Mouse (Mus musculus) ES-E14 (cell line): ENCODE results near the gene Tubb4a. TPM values are rescaled to one million over a fixed set of nuclear protein-coding genes. Genes with fewer than 3 reads are reported as not detected.
"Not testable (repeated sequence)": the region's sequence is repeated elsewhere in the genome, so short reads cannot be mapped to it uniquely, and the experiment has no call there.

Experiments used
- DNase-seq: peaks from one replicate; pipeline ENCODE4 v3.0.0-alpha.2; 2013; ENCODE audit warnings: low read depth, low spot score
- H3K27ac ChIP-seq: 2 replicates; pipeline ENCODE4 v1.5.1; 2012; ENCODE audit warnings: low read depth, mild to moderate bottlenecking, low read length, moderate library complexity, mixed read lengths; ENCODE audit not compliant: poor library complexity, insufficient read depth, severe bottlenecking
- H3K36me3 ChIP-seq: 2 replicates; pipeline ENCODE4 v1.6.1; 2012; ENCODE audit warnings: mild to moderate bottlenecking, low read length, moderate library complexity, mixed read lengths; ENCODE audit not compliant: control insufficient read depth, poor library complexity, insufficient read depth, severe bottlenecking
- H3K4me1 ChIP-seq, 2 experiments: fragments of 150-350 bp in 1 of 2; sonication (generic) in 1 of 2; 2 replicates each; pipeline ENCODE4 v1.6.1; 2012; ENCODE audit warnings: low read length in 2 of 2, mild to moderate bottlenecking in 1 of 2, mixed read lengths in 1 of 2; ENCODE audit not compliant: control insufficient read depth in 2 of 2, insufficient read depth in 2 of 2, poor library complexity in 1 of 2
- H3K4me3 ChIP-seq, 2 experiments: fragments of 150-350 bp in 1 of 2; sonication (generic) in 1 of 2; 2 replicates each; pipeline ENCODE4 v1.5.1; 2012; ENCODE audit warnings: low read length in 2 of 2, low read depth in 1 of 2, mild to moderate bottlenecking in 1 of 2, mixed read lengths in 1 of 2; ENCODE audit not compliant: insufficient read depth in 1 of 2, poor library complexity in 1 of 2, severe bottlenecking in 1 of 2
- H3K9ac ChIP-seq: 2 replicates; pipeline ENCODE4 v1.6.1; 2012; ENCODE audit warnings: low read depth, mild to moderate bottlenecking, low read length, mixed read lengths; ENCODE audit not compliant: poor library complexity, insufficient read depth, severe bottlenecking
- H3K9me3 ChIP-seq: fragments of 150-350 bp; sonication (generic); 2 replicates; pipeline ENCODE4 v1.6.1; 2012; ENCODE audit warnings: low read depth, mild to moderate bottlenecking, low read length; ENCODE audit not compliant: control insufficient read depth, insufficient read depth
- CHD2 ChIP-seq: IDR thresholded peaks from 2 replicates; pipeline ENCODE4 v1.6.1; 2014; ENCODE audit warnings: mild to moderate bottlenecking, low read depth, low read length, inconsistent platforms
- HCFC1 ChIP-seq: IDR thresholded peaks from 2 replicates; pipeline ENCODE4 v1.6.1; 2012; ENCODE audit warnings: low read length, inconsistent platforms, borderline replicate concordance; ENCODE audit not compliant: insufficient read depth
- MAFK ChIP-seq: IDR thresholded peaks from 2 replicates; pipeline ENCODE4 v1.6.1; 2014; ENCODE audit warnings: mild to moderate bottlenecking, low read depth, low read length, inconsistent platforms; ENCODE audit not compliant: insufficient read depth
- ZC3H11A ChIP-seq: IDR thresholded peaks from 2 replicates; pipeline ENCODE4 v1.6.1; 2012; ENCODE audit warnings: low read depth, mild to moderate bottlenecking, inconsistent platforms, low read length, borderline replicate concordance
- ZNF384 ChIP-seq: IDR thresholded peaks from 2 replicates; pipeline ENCODE4 v1.6.1; 2012; ENCODE audit warnings: low read depth, low read length, inconsistent platforms
- in situ Hi-C, 2 experiments: fragments of 600-800 bp; cut with MboI; formaldehyde crosslinking; loops; one replicate each; pipeline ENCODE4 v1.15.1; 2025; ENCODE audit warnings: low sequenced_read_pairs in 2 of 2, inconsistent platforms in 1 of 2; ENCODE audit not compliant: unreplicated experiment in 2 of 2
- total RNA-seq: library from RNA; depleted of rRNA; stranded (reverse); fragments of 300-350 nt; gene quantifications from 2 replicates; pipeline ENCODE4 v1.2.3, GENCODE M21; 2012

Tubb4a gene
- total RNA-seq, 1 experiment, result 0.89 TPM

GRCm38 (mm10) chr17:57051679-57052078, 35.9 kb downstream of the Tubb4a start:
- H3K9me3 ChIP-seq, H3K9ac ChIP-seq, H3K4me3 ChIP-seq, H3K36me3 ChIP-seq, DNase-seq, H3K4me1 ChIP-seq, H3K27ac ChIP-seq: not testable (repeated sequence)
- in situ Hi-C loops, result loop anchor here in 1 of 2 experiments (10.0 kb wide), 1 partner anchor 283 kb away; no protein-coding TSS in a partner anchor
- TF ChIP-seq ZC3H11A, result peak; percentile 23; the same call in 1 of the 2 replicates

GRCm38 (mm10) chr17:57048816-57049215, 38.8 kb downstream of the Tubb4a start:
- Histone ChIP-seq H3K27ac (no peak overlapping the region), H3K9ac (no peak overlapping the region), H3K36me3 (peaks cover 4% of the 10 kb centered on the region; the same call in 1 of the 2 replicates), H3K9me3 (no peaks in the 10 kb centered on the region), H3K4me3 (no peak overlapping the region), H3K4me1 (peaks cover 0 to 4% of the 10 kb centered on the region in 2 experiments; a peak in 1 of 4 replicates)
- in situ Hi-C loops, result no loop called here
- TF ChIP-seq CHD2 (no peak), ZNF384 (no peak), ZC3H11A (no peak), HCFC1 (no peak), MAFK (no peak)
- DNase-seq, result no peak

- no peaks in the 10 kb centered on the region for H3K36me3 ChIP-seq
- no peak overlapping the region for H3K9ac ChIP-seq
- no peak overlapping the region for H3K27ac ChIP-seq
- peak; percentile 99 for DNase-seq
- TF ChIP-seq MAFK (no peak), ZC3H11A (no peak), HCFC1 (no peak), CHD2 (no peak), ZNF384 (no peak)
- peaks cover 0 to 4% of the 10 kb centered on the region in 2 experiments; a peak in 1 of 4 replicates for H3K4me1 ChIP-seq
- in situ Hi-C loops, result no loop called here
- no peaks in the 10 kb centered on the region for H3K9me3 ChIP-seq
- peak overlapping the region in 1 of 2 experiments; percentile 30; a peak in 1 of 4 replicates for H3K4me3 ChIP-seq
Measured at GRCm38 (mm10) chr17:57047406-57047805, 40.2 kb downstream of the Tubb4a start.

GRCm38 (mm10) chr17:57041554-57041953, 46.0 kb downstream of the Tubb4a start, which contains the start of gene Slc25a41:
TSS of gene Slc25a41 (minus strand) at chr17:57041654.
- DNase-seq, result no peak
- Histone ChIP-seq H3K4me1 (peaks cover 0 to 7% of the 10 kb centered on the region in 2 experiments; a peak in 2 of 4 replicates), H3K4me3 (no peak within 1 kb of the TSS), H3K36me3 (no peaks in the 10 kb centered on the region), H3K9me3 (no peaks in the 10 kb centered on the region), H3K9ac (no peak within 1 kb of the TSS), H3K27ac (no peak within 1 kb of the TSS)
- TF ChIP-seq HCFC1, result no peak
- no peak for TF ChIP-seq MAFK
- TF ChIP-seq CHD2, result no peak
- no peak for TF ChIP-seq ZNF384
- no peak for TF ChIP-seq ZC3H11A
- in situ Hi-C loops, result no loop called here

- TF ChIP-seq CHD2, result no peak
- no peak for TF ChIP-seq ZC3H11A
- TF ChIP-seq HCFC1, result no peak
- no peak for TF ChIP-seq MAFK
- no peak for TF ChIP-seq ZNF384
- in situ Hi-C loops, result no loop called here
- Histone ChIP-seq H3K4me3 (peak overlapping the region in 1 of 2 experiments; percentile 27; a peak in 1 of 4 replicates), H3K27ac (no peak overlapping the region), H3K9me3 (no peaks in the 10 kb centered on the region), H3K4me1 (peaks cover 0 to 7% of the 10 kb centered on the region in 2 experiments; a peak in 2 of 4 replicates), H3K36me3 (no peaks in the 10 kb centered on the region), H3K9ac (no peak overlapping the region)
- no peak for DNase-seq
Measured at GRCm38 (mm10) chr17:57038978-57039377, 48.6 kb downstream of the Tubb4a start.
